Mouse (Mus musculus) regulatory T cell (primary cell): ENCODE measurements around the gene Olig1.

Source experiments
- in situ Hi-C: fragments of 300-600 bp; cut with MboI, MseI; formaldehyde crosslinking; loops from one replicate; pipeline ENCODE4 v1.15.1; 2025; ENCODE audit warnings: high pct_unique_total_duplicates

Olig1 gene

GRCm38 (mm10) chr16:91305512-91306111 is 36.0 kb downstream of the Olig1 start:
- in situ Hi-C loops = no loop called here

DNA sequence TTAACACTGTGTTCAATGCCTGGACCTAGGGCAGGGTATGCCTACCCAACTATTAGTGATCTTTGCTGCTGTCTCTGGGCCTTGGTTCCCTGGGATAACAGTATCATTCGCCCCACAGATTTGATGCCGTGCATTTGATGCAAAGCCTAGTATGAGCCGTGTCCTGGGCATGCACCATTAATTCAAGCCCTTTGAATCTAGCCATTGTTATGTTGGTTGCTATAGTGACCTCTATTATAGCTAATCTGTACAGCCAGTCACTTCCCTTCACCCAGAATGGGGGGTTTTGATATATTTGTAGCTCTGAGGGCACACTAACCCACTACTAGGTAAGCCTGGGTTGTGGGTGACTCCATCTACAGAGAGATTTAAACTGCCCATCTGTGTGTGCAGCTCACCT is 40.3 kb downstream of the Olig1 start:
- in situ Hi-C loops = no loop called here

DNA sequence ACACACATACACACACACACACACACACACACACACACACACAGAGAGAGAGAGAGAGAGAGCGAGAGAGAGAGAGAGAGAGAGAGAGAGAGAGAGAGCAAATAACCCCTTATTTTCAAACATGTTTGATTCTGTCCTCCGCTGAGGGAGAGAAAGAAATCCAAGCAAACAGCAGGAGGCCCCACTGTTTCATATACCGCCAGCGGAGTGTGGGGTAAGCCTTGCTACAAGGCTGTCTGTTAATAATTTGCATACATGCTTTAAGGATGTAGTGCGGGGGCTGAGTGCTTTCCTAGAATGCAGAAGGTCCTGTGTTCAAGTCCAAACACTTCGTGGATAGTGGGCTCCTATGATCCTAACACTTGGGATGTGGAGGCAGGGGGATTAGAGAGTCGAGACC is 43.3 kb downstream of the Olig1 start:
- in situ Hi-C loops = no loop called here

DNA sequence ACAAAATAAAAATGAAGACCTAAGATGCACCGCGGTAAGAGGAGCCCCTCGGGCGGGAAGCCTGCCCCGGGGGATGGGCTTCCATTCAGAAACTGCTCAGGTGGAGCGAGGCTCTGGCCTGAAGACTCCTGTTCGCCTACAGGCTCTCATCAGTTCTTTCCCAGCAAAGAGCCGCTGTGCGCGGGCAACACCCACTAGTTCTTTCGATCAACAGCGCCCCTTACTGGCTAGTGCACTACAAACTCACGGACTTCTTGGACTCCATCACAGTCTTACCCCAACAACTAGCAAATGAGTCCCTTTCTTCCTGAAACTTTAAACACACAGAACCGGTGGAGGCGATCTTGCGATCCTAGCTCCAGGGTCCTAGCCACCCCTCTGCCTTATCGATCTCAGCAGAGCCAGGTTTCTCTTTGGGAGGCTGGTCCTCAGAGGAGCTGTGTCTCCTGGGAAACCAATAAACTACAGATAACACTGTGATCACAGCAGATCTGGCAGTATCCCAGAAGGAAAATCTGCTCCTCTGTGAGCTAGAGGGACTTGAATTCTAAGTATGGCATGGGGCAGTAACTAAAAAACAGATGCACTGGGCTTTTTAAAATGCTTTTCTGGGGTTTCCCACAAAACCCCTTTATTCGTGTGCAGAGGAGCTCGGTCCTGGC is 44.7 kb downstream of the Olig1 start:
- in situ Hi-C loops = no loop called here

GRCm38 (mm10) chr16:91320191-91320590 is 50.6 kb downstream of the Olig1 start:
- in situ Hi-C loops = no loop called here

DNA sequence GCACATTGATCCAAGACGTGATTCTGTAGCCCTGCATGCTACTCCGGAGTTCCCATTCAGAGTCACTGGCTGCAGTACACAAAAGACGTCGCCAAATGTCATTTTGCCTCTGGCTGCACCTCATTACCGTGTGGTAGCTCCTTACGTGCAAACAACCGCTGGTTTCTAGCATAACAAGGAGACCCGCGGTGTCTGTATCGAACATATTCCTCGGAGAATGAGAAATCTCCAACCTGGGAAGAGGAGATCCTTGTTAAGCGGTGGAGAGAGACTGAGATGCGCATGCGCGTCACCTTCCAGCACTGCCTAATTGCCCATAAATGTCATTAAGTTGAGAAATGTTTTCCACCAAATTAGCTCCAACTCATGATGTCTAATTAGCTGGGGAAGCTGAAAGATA is 51.0 kb downstream of the Olig1 start:
- in situ Hi-C loops = no loop called here
